Mouse (Mus musculus) kidney, postnatal 4 days (tissue): ENCODE results near the gene Nfyb.

Experiments used
- DNase-seq, 2 experiments: peaks; one replicate each; pipeline ENCODE4 v3.0.0; 2021; ENCODE audit warnings: mixed read lengths in 2 of 2

Nfyb gene

DNA sequence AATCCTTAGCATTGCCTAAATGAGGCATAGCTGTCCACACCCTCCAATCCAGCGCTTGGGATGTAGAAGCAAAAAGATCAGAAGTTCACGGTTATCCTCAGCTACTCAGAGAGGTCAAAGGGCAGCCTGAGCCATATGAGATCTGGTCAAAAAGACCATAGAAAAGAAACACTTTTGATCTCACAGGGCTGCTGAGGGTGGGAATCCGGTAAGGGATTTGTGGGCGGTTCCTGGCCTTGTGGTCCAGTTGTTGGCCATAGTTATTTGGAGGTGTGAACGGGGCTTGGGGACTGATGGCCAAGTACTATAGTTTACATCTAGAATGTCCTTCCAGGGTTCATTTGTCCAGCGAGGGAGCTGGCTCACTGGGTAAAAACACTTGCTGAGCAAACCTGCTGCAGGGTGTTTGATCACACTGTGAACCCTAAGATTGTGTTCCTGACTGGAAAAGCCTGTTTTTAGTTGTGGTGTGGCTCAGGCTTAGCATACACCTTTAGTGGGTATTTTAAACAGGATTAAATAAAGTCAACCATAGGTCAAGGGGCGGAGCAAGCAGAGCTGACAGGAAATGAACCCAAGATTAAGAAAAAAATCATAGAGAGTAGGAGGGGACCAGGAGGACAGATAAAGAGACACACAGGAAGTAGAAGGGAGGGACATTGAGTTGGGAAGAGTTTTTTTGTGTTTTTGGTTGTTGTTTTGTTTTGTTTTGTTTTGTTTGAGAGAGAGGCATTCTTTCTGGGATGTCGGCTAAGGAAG, 15.0 kb upstream of the Nfyb start:
- DNase-seq: no peak

DNA sequence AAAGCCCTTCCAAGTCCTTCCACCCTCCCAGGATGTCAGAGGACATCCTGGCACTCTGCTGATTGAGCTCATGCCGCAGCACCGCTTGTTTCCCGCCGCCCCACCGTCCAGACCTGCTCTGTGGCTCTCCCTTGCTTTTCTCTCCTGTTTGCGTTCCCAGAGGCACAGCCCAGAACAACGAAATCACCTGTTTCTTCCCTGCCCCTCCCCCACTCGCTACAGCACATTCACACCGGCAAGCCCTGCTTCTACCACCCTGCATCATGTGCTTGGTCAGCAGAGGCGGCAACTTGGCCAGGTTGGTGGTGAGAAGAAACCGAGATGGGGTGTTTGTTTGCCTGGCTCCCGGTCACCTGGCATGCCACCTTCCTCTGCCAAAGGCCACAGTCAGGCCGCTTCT, 13.9 kb upstream of the Nfyb start:
- peak; percentile 50 to 69 for DNase-seq

DNA sequence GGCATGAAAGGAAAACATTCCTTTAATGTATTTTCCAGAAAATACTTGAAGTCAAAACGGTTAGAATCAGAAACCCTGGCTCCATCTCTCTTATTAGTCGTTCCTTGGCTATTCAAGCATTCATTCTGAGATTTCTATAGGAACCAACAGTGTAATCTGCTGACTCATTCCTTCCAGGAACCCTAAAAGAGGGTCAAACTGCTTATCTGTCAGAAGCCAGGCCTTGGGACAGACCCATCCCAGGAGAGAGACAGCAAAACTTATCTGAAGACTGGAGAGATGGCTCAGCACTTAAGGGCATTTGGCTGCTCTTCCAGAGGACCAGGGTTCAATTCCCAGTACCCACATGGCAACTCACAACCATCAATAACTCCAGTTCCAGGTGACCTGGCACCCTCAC, 13.1 kb upstream of the Nfyb start:
- no peak for DNase-seq

DNA sequence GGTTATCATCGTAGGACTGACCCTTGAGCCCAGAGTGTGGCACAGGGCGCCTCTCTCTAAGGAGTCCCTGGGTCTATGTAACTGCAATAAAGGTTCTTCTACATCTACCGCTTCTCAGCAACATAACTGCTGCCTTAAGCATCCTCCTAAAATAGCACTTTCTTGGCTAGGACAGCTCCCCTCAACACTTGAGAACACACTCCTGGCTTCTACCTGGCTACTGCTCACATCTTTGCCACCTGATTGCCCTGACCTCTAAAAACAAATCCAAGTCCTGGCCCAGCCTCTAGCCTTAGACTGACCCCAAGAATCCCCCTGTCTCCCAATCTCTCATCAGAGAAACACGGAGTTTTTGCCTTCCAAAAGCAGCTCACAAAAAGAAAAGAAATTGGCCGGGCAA, 10.9 kb upstream of the Nfyb start:
- no peak for DNase-seq

GRCm38 (mm10) chr10:82771595-82772170, 7.7 kb upstream of the Nfyb start:
- DNase-seq: no peak

- DNase-seq: no peak
These were observed 6.8 kb upstream of the Nfyb start for GRCm38 (mm10) chr10:82770713-82771112.

- DNase-seq: peak in 1 of 2 experiments; percentile 28
These were observed 5.0 kb upstream of the Nfyb start for GRCm38 (mm10) chr10:82768901-82769300.

DNA sequence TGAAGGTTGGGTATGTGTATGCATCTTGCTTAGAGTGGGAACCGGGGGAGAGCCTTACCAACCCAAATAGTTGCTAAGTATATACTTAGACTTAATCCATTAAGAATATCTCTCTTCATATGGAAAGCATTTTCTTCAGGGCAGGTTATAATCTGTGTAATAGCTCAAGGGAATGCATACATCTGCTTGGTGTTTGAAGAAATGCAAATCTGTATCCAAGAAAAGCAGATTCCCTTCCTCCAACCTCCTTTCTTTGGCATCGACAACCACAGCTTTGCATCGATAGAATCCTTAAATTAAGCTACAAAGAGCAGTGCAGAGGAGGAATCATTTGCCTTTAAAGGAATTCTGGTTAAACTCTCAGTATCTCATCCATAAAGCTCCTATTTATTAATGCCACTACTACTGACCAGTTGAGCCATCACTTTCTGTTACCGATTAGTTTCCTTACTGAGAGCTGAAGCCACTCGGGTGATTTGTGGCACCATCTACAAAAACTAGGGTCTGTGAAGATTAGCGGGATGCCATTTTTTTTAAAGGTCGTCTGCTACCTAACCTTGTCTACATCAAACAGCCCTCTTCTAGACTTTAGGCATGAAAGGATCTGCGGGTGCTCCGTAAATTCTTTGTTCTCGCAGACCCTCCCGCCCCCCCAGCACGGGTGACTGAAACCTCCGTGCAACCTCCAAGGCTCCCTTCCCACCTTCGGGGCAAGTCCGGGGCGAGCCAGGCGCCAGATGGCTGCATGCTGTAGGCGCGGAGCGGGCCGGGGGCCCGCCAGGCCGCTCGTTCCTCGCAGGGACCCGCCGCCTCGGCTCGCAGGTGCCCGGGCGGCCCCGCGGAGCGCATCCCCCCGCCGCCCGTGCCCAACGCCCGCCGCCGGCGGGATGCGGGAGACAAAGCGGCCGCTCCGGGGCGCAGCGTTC, 925 bp downstream of the Nfyb start:
- peak; percentile 59 to 70 for DNase-seq

DNA sequence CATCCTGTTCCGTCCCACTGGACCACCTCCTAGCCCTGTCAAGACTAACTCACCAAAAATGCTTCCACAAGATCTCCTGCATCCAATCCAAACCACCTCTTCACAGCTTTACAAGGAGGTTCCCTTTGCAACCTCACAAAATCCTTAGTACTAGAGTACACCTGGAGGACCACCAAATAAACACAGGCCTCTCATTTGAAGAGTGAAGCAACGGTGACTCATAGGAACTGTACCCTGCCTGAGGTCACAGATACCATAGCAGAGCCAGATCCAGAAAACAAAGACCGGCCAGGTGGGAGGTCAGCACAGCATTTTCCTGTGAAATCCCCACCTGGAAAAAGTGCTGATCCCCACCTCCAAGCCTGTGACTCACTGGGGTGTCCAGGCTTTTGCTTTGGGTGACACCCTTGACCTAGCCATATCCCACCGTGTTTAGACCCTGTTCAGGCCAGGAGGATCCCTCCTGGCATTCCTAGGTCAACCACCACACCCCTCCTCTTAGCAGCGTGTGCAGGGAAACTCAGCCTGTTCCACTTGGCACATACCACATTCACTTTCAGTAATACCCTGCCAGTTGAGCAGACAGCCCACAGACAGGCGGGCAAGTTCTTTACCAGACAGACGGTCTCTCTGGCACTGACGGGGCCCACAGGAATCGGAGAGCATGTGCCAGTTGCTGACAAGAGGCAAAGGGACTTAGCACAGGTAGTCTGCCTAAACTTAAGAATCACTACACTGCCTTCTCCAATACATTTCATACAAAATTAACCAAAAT, 2.7 kb downstream of the Nfyb start:
- no peak for DNase-seq

DNA sequence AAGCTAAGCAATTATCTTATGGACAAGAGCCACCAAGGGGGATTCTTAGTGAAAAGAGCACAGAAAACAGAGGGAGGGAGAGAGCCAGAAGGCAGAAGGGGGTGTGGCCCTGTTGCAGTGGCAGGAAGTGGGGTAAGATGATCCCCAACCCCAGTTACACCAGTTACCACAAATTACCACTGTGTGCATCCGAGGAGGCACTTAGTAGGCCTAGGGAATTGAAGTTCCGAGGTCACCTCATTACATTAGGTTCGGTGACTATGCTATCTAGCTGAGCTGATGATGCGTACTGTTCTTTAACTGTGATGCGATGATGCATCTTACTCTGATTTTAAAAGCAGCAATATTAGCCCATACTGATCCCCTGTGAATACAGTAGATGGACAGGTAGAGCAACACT, 4.2 kb downstream of the Nfyb start:
- no peak for DNase-seq

DNA sequence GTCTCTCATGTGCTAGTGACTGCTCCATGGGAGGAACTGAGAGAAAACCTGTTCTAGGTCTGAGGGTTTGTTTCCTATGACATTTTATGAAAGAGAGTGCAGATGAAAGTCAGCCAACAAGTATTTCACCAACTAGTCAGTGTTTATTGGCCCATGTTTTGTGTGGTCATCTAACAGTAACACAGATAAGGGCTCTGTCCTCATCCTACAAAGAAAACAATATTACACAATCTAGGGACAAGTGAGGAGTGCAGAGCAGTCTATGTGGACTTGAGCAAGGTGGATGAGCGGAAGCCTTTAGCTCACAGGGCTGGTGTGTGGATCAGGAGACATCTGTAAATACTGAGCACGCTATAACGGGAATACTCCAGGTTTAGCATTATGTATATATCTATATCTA, 5.1 kb downstream of the Nfyb start:
- no peak for DNase-seq

GRCm38 (mm10) chr10:82758368-82758767, 5.6 kb downstream of the Nfyb start:
- DNase-seq: no peak

DNA sequence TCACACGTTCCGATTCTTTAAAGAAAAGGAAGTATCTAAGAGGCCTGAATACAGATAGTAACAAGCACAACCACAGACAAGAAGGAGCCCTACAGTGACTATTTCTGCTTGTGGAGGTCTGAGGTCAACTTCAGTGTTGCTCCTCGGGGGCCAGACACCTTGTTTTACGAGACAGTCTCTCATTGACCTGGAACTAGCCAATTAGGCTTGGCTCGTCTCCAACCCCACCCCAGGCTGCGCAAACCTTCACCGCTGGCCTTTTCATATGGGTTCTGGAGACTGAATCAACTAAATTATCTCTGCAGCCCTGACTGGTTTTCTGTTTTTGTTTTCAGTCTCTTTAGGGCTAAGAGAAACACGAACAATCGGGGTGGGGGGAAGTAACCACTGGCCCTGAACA, 6.6 kb downstream of the Nfyb start:
- no peak for DNase-seq

GRCm38 (mm10) chr10:82756466-82756865, 7.5 kb downstream of the Nfyb start:
- DNase-seq: no peak

GRCm38 (mm10) chr10:82755213-82755890, 8.6 kb downstream of the Nfyb start:
- DNase-seq: no peak

DNA sequence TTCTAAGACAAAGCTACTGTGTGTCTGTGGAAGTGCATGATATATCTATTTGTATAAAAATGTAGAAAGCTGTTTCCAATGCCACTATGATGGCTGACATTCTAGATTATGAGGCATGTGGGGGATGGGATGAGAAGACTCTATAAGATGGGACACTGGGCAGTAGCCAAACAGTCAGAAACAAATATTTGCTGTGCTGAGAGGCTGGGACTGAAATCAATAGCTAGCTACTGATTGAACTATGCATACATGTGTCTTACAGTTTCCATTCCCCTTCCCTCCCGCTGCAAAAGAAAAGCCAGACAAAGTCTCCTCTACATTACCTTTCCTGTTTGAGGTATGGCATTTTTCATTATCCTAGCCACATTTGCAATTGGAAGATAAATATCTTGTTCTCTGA, 9.3 kb downstream of the Nfyb start:
- DNase-seq: no peak

GRCm38 (mm10) chr10:82752921-82753320, 11.0 kb downstream of the Nfyb start:
- DNase-seq: no peak

DNA sequence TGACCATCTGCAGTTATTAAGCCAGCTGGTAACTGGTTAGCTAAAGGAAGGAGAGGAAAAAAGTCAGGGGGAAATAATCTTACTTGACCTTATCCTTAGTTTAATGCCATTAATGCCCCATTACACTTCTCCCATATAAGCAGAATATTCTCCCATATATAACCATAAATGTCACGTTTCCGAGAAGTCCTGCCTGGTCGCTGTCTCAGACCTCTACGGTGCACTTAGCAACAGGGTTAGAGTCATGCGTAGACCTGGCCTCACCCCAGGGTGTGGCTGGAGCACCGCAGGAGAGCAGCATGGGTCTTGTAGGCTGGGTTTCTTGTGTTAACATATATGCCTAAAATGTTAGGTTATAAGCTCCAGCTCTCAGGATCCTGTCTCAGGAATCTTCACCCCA, 13.2 kb downstream of the Nfyb start:
- no peak for DNase-seq

GRCm38 (mm10) chr10:82746988-82747850, 16.7 kb downstream of the Nfyb start:
- DNase-seq: no peak

- DNase-seq: no peak
These were observed 18.6 kb downstream of the Nfyb start for GRCm38 (mm10) chr10:82745301-82745700.

GRCm38 (mm10) chr10:82744296-82744695, 19.6 kb downstream of the Nfyb start:
- no peak for DNase-seq
